Mouse (Mus musculus) gastrocnemius, postnatal 4 days (tissue): Measurements from ENCODE around the gene Zfp109. TPM values are rescaled to one million over a fixed set of nuclear protein-coding genes. Genes with fewer than 3 reads are reported as not detected.

ENCODE experiments used
- DNase-seq, 2 experiments: peaks; one replicate each; pipeline ENCODE4 v3.0.0; 2021 to 2022; ENCODE audit warnings: low spot score in 2 of 2, mixed read lengths in 2 of 2
- total RNA-seq, 2 experiments: library from RNA; stranded (reverse); gene quantifications; 2 replicates each; pipeline ENCODE4 v1.2.3; 2021

Zfp109 gene
- total RNA-seq, 2 experiments from 2014 or later, result 2.1 to 2.2 TPM

DNA sequence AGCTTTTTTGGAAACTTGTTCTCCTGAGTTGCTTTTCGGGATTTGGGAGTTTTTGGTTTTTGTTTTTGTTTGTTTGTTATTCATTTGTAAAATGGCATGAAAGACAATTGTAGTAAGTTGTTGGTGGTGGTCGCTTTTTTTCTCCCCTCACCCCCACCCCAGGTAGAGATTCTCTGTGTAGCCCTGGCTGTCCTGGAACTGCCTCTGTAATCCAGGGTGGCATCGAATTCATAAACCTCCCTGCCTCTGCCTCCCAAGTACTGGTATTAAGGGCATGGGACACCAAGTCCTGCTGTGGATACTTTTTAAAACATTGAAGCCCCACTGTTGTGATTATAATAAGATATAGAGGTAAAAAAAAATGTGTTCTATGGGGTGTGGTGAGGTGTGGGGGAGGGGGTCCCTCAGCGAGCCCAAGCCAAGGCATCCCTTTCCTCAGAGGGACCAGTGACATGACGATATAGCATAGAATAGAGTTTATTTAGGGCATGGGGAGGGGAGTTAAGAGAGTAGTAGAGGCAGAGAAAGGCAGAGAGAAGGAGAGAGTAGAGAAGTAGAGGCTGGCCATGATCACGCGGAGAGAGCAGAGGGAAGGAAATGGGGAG is 29.0 kb downstream of the Zfp109 start:
- DNase-seq, result no peak

GRCm38 (mm10) chr7:24207488-24208261 is 29.7 kb downstream of the Zfp109 start:
- DNase-seq, result peak; percentile 27 to 67

DNA sequence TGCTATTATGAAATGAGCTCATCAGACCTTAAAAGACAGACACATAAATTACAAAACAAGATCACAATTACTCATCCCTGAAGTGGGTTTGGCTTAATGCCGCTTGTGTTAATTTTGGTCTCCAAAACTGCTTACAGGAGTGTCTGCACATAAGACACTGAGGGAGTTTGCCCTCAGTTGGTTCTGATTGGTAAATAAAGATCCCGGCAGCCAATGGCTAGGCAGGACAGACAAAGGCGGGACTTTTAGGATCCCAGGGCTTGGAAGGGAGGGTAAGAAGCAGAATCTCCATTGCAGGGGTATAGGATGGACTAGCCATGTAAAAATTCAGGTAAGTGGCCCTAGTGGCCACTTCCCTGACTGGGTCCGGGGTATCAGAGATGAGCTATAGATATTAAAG is 40.4 kb downstream of the Zfp109 start:
- DNase-seq, result no peak

DNA sequence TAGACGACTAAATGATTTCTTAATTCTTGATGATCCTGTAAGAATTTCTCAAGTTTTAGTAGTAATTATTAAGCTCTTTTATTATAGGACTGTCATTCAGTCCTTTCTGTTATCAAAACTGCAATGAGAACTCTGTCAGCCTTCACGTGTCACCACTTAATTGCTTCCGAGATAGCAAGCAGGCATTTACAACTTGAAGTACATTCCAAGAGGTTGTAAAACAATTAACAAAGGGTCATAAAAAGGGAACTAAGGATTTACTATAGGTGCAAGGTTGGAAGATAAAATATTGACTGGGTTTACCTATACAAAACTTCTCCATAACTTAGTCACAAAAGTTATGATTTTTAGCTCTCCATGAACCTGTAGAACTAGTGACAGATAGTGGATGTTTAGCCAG is 44.2 kb downstream of the Zfp109 start:
- no peak for DNase-seq

GRCm38 (mm10) chr7:24191361-24191760 is 46.0 kb downstream of the Zfp109 start:
- DNase-seq, result no peak

DNA sequence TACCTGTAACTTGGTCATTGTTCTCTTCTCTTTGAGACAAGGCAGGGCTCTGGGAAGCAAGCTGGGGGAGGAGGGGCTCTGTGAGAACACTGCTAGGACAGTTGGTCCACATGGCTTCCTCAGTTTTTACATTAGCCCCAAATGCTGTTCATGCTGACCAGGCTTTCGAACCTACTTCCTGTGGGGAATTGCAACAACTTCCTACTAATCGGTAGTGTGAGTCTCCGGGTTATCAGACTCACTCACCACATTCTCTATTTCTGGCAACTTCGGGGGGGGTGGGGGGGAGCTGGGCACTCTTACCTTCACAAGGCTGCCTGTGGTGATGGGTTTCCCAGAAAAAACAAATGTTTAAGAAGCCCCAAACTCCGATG is 47.8 kb downstream of the Zfp109 start:
- DNase-seq, result no peak

- DNase-seq, result peak in 1 of 2 experiments; percentile 3
Measured at GRCm38 (mm10) chr7:24188901-24189570, 48.3 kb downstream of the Zfp109 start.

- peak in 1 of 2 experiments; percentile 3 for DNase-seq
Measured at GRCm38 (mm10) chr7:24187611-24188010, 49.7 kb downstream of the Zfp109 start.

Other genes starting within 250 kb of the Zfp109 start
- gene V1rd19, start 235.9 kb downstream of the Zfp109 start, total RNA-seq, result not detected
- gene Vmn1r183, start 184.3 kb downstream of the Zfp109 start, total RNA-seq, result not detected
- 1 to 10 TPM; 9.1 TPM for gene Zfp180, start 155.6 kb downstream of the Zfp109 start, total RNA-seq
- gene Zfp112, start 125.2 kb downstream of the Zfp109 start, total RNA-seq, result 1 to 10 TPM; 4.4 to 4.5 TPM
- 1 to 10 TPM; 6.1 to 8.6 TPM for gene Zfp235, start 103.4 kb downstream of the Zfp109 start, total RNA-seq
- gene Zfp114, start 62.5 kb downstream of the Zfp109 start, total RNA-seq, result under 1 TPM; 0.57 to 0.83 TPM
- 10 to 100 TPM in 1 of 2 experiments, 1 to 10 TPM in 1; 9.2 to 10.1 TPM for gene Zfp111, start 26.1 kb downstream of the Zfp109 start, total RNA-seq
- 1 to 10 TPM; 2.1 to 2.2 TPM for gene Zfp108, start 17.2 kb upstream of the Zfp109 start, total RNA-seq
- 1 to 10 TPM; 3.9 to 5.5 TPM for gene Zfp93, start 32.9 kb upstream of the Zfp109 start, total RNA-seq
- gene Zfp61, start 63.7 kb upstream of the Zfp109 start, total RNA-seq, result 1 to 10 TPM; 8.7 to 8.9 TPM
- 1 to 10 TPM; 4.0 to 4.2 TPM for gene Zfp94, start 79.1 kb upstream of the Zfp109 start, total RNA-seq
- gene Tescl, start 96.4 kb upstream of the Zfp109 start, total RNA-seq, result under 1 TPM in 1 of 2 experiments, not detected in 1; 0.31 TPM
- not detected for gene Lypd5, start 111.6 kb upstream of the Zfp109 start, total RNA-seq
- gene Kcnn4, start 132.7 kb upstream of the Zfp109 start, total RNA-seq, result under 1 TPM; 0.61 to 0.93 TPM
- 10 to 100 TPM; 18.1 to 21.1 TPM for gene Smg9, start 162.1 kb upstream of the Zfp109 start, total RNA-seq
- under 1 TPM; 0.26 to 0.52 TPM for gene Irgc1, start 214.7 kb upstream of the Zfp109 start, total RNA-seq
- 1 to 10 TPM; 2.5 to 3.7 TPM for gene Plaur, start 224.9 kb upstream of the Zfp109 start, total RNA-seq
- gene Cadm4, start 244.5 kb upstream of the Zfp109 start, total RNA-seq, result 10 to 100 TPM; 18.6 to 21.3 TPM